Comparison of ENCODE assay signal across 20 mouse cellular contexts in the genomic region with DNA sequence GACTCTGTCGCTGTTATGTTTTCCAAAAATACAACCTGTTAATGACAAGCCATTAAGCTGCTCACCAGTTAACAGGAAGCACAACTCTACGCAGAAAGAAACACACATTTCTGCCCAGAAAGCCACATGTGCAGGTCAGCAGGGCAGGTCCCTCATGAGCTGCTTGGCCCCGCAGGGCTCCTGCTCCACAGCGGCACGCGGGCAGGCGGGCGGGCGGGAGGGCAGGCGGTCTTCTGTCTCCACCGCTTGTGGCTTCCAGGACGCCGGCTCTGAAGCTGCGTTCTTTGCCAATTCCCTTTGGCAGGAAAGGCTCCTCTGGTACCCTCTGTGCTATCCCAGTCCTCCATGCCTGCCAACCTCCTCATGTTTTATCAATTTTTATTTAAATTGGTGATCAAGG.
DNase-seq lines count a peak whose midpoint lies in the region; ATAC-seq lines count a peak whose summit lies in the region.
"Had no signal": no experiment of that assay in that cellular context is flagged by ENCODE, and none has a peak within 500 bp of the region (broad histone marks: within the 10 kb centered on the region; RNA-seq: fewer than 3 reads in every experiment).

No protein-coding gene starts in this region.

- no peak overlapping the region for H3K9ac ChIP-seq in heart, embryonic 11.5 days (ENCODE audit: low read depth, low read length)
- H3K9ac ChIP-seq in limb, embryonic 12.5 days (replicated peaks): no peak overlapping the region
- H3K9ac ChIP-seq: embryonic facial prominence, embryonic 15.5 days; liver, embryonic 15.5 days; lung, embryonic 15.5 days; midbrain, embryonic 13.5 days had no signal

- ATAC-seq in heart, embryonic 11.5 days (replicated peaks; ENCODE audit: insufficient number of reproducible peaks, low FRiP score, low TSS enrichment): no peak
- no peak for ATAC-seq in limb, embryonic 12.5 days (ENCODE audit: insufficient number of reproducible peaks, insufficient read depth, low FRiP score, low TSS enrichment, low read depth)
- ATAC-seq: CD4-positive, CD25-positive, alpha-beta regulatory T cell, adult 4 months; inflammation-experienced regulatory T-cells, adult 6 months; midbrain, embryonic 13.5 days had no signal

- H3K4me3 ChIP-seq in heart, embryonic 11.5 days (ENCODE audit: low read depth, low read length): no peak overlapping the region
- H3K4me3 ChIP-seq in limb, embryonic 12.5 days (replicated peaks): no peak overlapping the region
- H3K4me3 ChIP-seq: embryonic facial prominence, embryonic 15.5 days; heart, embryonic 10.5 days; liver, embryonic 15.5 days; lung, embryonic 15.5 days; megakaryocyte, embryonic 14.5 days; midbrain, embryonic 13.5 days had no signal

- H3K4me2 ChIP-seq in heart, embryonic 11.5 days: no peak overlapping the region
- peak overlapping the region; percentile 44 for H3K4me2 ChIP-seq in limb, embryonic 12.5 days
- H3K4me2 ChIP-seq: embryonic facial prominence, embryonic 15.5 days; liver, embryonic 15.5 days; lung, embryonic 15.5 days; midbrain, embryonic 13.5 days had no signal

- WGBS in heart, embryonic 11.5 days (ENCODE audit: insufficient replicate concordance): 57% methylated on average over 14 of the region's 14 CpGs
- 35% methylated on average over 14 of the region's 14 CpGs for WGBS in limb, embryonic 12.5 days

- peak; percentile 54 to 66 for DNase-seq in cerebellum, postnatal 10 days
- no peak for DNase-seq in cerebellum, postnatal 4 days (ENCODE audit: low spot score in 2 of 2)
- DNase-seq in heart, adult 11 months: peak; percentile 74
- peak; percentile 56 for DNase-seq in ZHBTc4 (ENCODE audit: low read depth, low spot score)
- DNase-seq in spleen, postnatal 4 days (ENCODE audit: low spot score in 2 of 2): no peak
- DNase-seq: cerebellum, adult 8-10 months; kidney, adult 18-20 months; liver; lung, postnatal 36 days had no signal

- no peaks in the 10 kb centered on the region for H3K9me3 ChIP-seq in heart, embryonic 11.5 days (replicated peaks; ENCODE audit: control insufficient read depth, low read length)
- H3K9me3 ChIP-seq in limb, embryonic 12.5 days: peaks cover 4% of the 10 kb centered on the region; the same call in 1 of the 2 replicates
- H3K9me3 ChIP-seq: embryonic facial prominence, embryonic 15.5 days; heart, embryonic 10.5 days; liver, embryonic 15.5 days; lung, embryonic 15.5 days had no signal

- no peaks in the 10 kb centered on the region for H3K36me3 ChIP-seq in heart, embryonic 11.5 days (ENCODE audit: control insufficient read depth, insufficient read depth, low read length)
- no peaks in the 10 kb centered on the region for H3K36me3 ChIP-seq in limb, embryonic 12.5 days
- H3K36me3 ChIP-seq: embryonic facial prominence, embryonic 15.5 days; heart, embryonic 10.5 days; liver, embryonic 15.5 days; lung, embryonic 15.5 days; midbrain, embryonic 13.5 days had no signal

- H3K27ac ChIP-seq in heart, embryonic 11.5 days (ENCODE audit: low read depth, low read length): no peak overlapping the region
- H3K27ac ChIP-seq in limb, embryonic 12.5 days: no peak overlapping the region
- H3K27ac ChIP-seq: embryonic facial prominence, embryonic 15.5 days; heart, embryonic 10.5 days; kidney, postnatal 0 days; liver, embryonic 15.5 days; lung, embryonic 15.5 days; midbrain, embryonic 13.5 days had no signal

- no peaks in the 10 kb centered on the region for H3K4me1 ChIP-seq in heart, embryonic 11.5 days (ENCODE audit: control insufficient read depth, insufficient read depth, low read length)
- peaks cover 6% of the 10 kb centered on the region for H3K4me1 ChIP-seq in limb, embryonic 12.5 days (replicated peaks)
- H3K4me1 ChIP-seq: embryonic facial prominence, embryonic 15.5 days; liver, embryonic 15.5 days; lung, embryonic 15.5 days; megakaryocyte, embryonic 14.5 days; midbrain, embryonic 13.5 days had no signal

- H3K27me3 ChIP-seq in heart, embryonic 11.5 days (ENCODE audit: control insufficient read depth, insufficient read depth, low read length): no peaks in the 10 kb centered on the region
- H3K27me3 ChIP-seq in limb, embryonic 12.5 days: peaks cover 37% of the 10 kb centered on the region
- H3K27me3 ChIP-seq: embryonic facial prominence, embryonic 15.5 days; liver, embryonic 15.5 days; lung, embryonic 15.5 days; megakaryocyte, embryonic 14.5 days had no signal

Comparison
In these comparisons a context has a peak if more than half of its experiments do, and no peak if none do; other contexts are left out.
1. DNase-seq: peak in cerebellum, postnatal 10 days (2 of 2), heart, adult 11 months (single experiment) and ZHBTc4 (single experiment); none in cerebellum, postnatal 4 days (0 of 2) and spleen, postnatal 4 days (0 of 2).